Mouse (Mus musculus) cerebellum, postnatal 14 days (tissue): ENCODE measurements around the gene Knstrn.

Experiments
- DNase-seq, 2 experiments: peaks; one replicate each; pipeline ENCODE4 v3.0.0; 2021; ENCODE audit warnings: mixed read lengths in 2 of 2

Knstrn gene

GRCm38 (mm10) chr2:118862340-118862675 lies 48.5 kb downstream of the Knstrn start:
- DNase-seq: no peak

GRCm38 (mm10) chr2:118870601-118871000 lies 56.8 kb downstream of the Knstrn start:
- DNase-seq: no peak

GRCm38 (mm10) chr2:118871032-118871431 lies 57.2 kb downstream of the Knstrn start:
- no peak for DNase-seq

- DNase-seq: no peak
Observed at GRCm38 (mm10) chr2:118873018-118873417, 59.2 kb downstream of the Knstrn start.

GRCm38 (mm10) chr2:118873890-118874430 lies 60.2 kb downstream of the Knstrn start:
- no peak for DNase-seq

- DNase-seq: no peak
Observed at GRCm38 (mm10) chr2:118875316-118875715, 61.5 kb downstream of the Knstrn start.

- DNase-seq: no peak
Observed at GRCm38 (mm10) chr2:118876453-118876852, 62.6 kb downstream of the Knstrn start.

GRCm38 (mm10) chr2:118881019-118881418 lies 67.2 kb downstream of the Knstrn start:
- no peak for DNase-seq

GRCm38 (mm10) chr2:118881956-118882355 lies 68.2 kb downstream of the Knstrn start:
- DNase-seq: no peak

GRCm38 (mm10) chr2:118882840-118883679 lies 69.3 kb downstream of the Knstrn start:
- DNase-seq: peak; percentile 93

- DNase-seq: no peak
Observed at GRCm38 (mm10) chr2:118887440-118887839, 73.6 kb downstream of the Knstrn start.

GRCm38 (mm10) chr2:118887845-118888548 lies 74.2 kb downstream of the Knstrn start:
- DNase-seq: no peak

- no peak for DNase-seq
Observed at GRCm38 (mm10) chr2:118891173-118891572, 77.4 kb downstream of the Knstrn start.

- peak; percentile 47 to 71 for DNase-seq
Observed at GRCm38 (mm10) chr2:118895990-118896913, 82.4 kb downstream of the Knstrn start.

- DNase-seq: peak in 1 of 2 experiments; percentile 42
Observed at GRCm38 (mm10) chr2:118896914-118897291, 83.1 kb downstream of the Knstrn start.

- DNase-seq: no peak
Observed at GRCm38 (mm10) chr2:118897392-118897791, 83.6 kb downstream of the Knstrn start.

GRCm38 (mm10) chr2:118897808-118898207 lies 84.0 kb downstream of the Knstrn start:
- no peak for DNase-seq

GRCm38 (mm10) chr2:118898771-118899170 lies 85.0 kb downstream of the Knstrn start:
- DNase-seq: no peak

- DNase-seq: no peak
Observed at GRCm38 (mm10) chr2:118899306-118899705, 85.5 kb downstream of the Knstrn start.

- DNase-seq: peak; percentile 46 to 55
Observed at GRCm38 (mm10) chr2:118899981-118900825, 86.4 kb downstream of the Knstrn start, which contains the start of gene Bahd1. Bahd1 (plus strand) TSS chr2:118900377.

GRCm38 (mm10) chr2:118900826-118901140 lies 87.0 kb downstream of the Knstrn start:
- no peak for DNase-seq
